Mouse (Mus musculus): Measurements from ENCODE around the gene Proz. TPM values are rescaled to one million over a fixed set of nuclear protein-coding genes. Genes with fewer than 3 reads are reported as not detected.

The Proz gene
- total RNA-seq, 2 experiments from 2014 or later: not detected

DNA sequence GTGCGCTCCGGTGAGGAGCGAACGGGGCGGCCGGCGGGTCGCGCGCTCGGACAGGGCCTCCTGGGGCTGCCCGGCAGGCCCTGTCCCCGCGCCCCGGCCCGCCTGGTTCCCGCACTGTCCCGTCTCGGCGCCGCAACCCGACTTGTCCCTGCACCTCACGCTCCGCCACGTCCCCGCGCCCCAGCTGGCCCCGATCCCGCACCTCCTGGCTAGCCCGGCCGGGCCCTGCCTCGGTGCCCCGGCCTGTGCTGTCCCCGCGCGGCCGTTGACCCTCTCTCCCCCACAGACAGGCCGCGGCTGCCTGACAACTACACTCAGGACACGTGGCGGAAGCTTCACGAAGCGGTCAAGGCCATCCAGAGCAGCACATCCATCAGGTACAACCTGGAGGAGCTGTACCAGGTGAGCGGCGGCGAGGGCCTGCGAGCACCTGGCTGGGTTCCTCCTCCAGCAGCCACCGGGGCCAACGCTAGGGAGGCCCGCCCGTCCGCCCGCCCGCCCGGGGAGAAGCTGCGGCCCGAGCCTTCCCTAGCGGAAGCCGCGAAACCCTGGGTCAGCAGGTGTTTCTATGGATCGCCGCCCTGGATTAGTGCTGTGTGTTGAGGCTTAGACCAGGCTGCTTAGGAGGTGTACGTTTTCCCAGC lies 45.3 kb downstream of the Proz start:
- DNase-seq (ENCODE audit: low spot score in 2 of 2): peak in 1 of 2 experiments; percentile 72

GRCm38 (mm10) chr8:13107990-13108638 lies 47.4 kb downstream of the Proz start:
- no peak for DNase-seq (ENCODE audit: low spot score in 2 of 2)

GRCm38 (mm10) chr8:13108967-13109366 lies 48.3 kb downstream of the Proz start:
- DNase-seq (ENCODE audit: low spot score in 2 of 2): no peak

DNA sequence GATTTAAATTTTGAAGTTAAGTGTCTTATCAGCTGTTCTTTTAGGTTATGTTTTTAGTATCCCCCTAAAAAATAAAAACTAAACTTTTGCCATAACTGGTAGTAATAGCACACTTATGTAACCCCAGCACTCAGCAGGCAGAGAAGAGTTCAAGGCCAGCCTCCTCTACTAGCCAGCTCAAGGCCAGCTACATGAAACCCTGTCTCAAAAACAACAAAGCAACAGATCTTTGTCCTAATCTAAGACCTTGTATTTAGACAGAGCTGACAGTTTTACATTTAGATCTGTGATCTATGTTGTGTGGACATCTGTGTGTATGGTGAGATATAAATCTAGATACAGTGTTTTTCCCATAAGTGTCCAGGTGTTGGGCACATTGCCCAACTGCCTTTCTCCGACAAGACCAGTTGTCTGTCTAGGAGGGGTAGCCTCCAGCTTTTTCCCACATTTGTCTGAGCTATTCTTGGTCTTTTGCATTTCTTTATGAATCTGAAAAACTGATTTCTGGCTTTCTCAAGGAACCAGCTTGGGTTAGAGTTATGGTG lies 48.8 kb downstream of the Proz start:
- DNase-seq (ENCODE audit: low spot score in 2 of 2): no peak

GRCm38 (mm10) chr8:13111917-13112316 lies 51.2 kb downstream of the Proz start:
- no peak for DNase-seq (ENCODE audit: low spot score in 2 of 2)

- DNase-seq (ENCODE audit: low spot score in 2 of 2): no peak
Measured at GRCm38 (mm10) chr8:13113232-13113631, 52.5 kb downstream of the Proz start.

GRCm38 (mm10) chr8:13117096-13117495 lies 56.4 kb downstream of the Proz start:
- no peak for DNase-seq (ENCODE audit: low spot score in 2 of 2)

GRCm38 (mm10) chr8:13118516-13118915 lies 57.8 kb downstream of the Proz start:
- no peak for DNase-seq (ENCODE audit: low spot score in 2 of 2)

GRCm38 (mm10) chr8:13120882-13121665 lies 60.4 kb downstream of the Proz start:
- no peak for DNase-seq (ENCODE audit: low spot score in 2 of 2)

DNA sequence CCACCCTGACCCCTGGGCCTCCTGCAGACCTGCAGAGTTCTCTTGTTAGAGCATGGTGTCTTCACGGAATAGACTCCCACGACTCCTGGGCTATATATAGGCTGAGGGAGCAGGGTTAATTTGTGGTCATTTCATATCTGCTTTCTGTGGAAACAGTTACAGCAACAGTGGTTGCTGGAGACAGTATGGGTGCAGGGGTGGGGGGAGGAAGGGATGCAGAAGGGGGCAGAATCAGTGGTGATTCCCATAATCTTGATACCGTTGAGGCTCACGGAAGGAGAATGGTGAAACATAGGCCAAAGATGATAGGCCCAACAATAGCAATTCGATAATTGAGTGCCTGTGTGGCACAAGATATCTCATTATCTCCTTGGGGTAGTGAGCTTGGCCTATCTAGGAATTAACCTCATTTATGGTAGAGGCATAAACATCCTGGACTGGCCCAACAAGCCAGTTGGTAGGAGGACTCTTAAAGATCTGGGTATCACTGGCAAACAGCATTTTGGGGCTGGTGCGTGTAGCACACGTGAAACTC lies 62.2 kb downstream of the Proz start:
- no peak for DNase-seq (ENCODE audit: low spot score in 2 of 2)

GRCm38 (mm10) chr8:13124897-13125296 lies 64.2 kb downstream of the Proz start:
- no peak for DNase-seq (ENCODE audit: low spot score in 2 of 2)

Other genes with a start within 250 kb of the Proz start
- gene Mcf2l, start 187.1 kb upstream of the Proz start, total RNA-seq (2021): 100 to 1,000 TPM; 269 to 278 TPM
- under 1 TPM in 1 of 2 experiments, not detected in 1; 0.32 TPM for gene F7, start 34.9 kb upstream of the Proz start, total RNA-seq (2021)
- not detected for gene F10, start 23.6 kb upstream of the Proz start, total RNA-seq (2021)
- gene Pcid2, start 44.5 kb downstream of the Proz start, total RNA-seq (2021): 10 to 100 TPM; 25.0 to 27.0 TPM
- 10 to 100 TPM; 65.5 to 69.5 TPM for gene Cul4a, start 44.7 kb downstream of the Proz start, total RNA-seq (2021)
- 100 to 1,000 TPM; 283 to 309 TPM for gene Lamp1, start 98.2 kb downstream of the Proz start, total RNA-seq (2021)
- 10 to 100 TPM; 10.3 to 10.8 TPM for gene Grtp1, start 139.7 kb downstream of the Proz start, total RNA-seq (2021)
- 1 to 10 TPM; 2.2 to 3.1 TPM for gene Adprhl1, start 193.2 kb downstream of the Proz start, total RNA-seq (2021)
- 10 to 100 TPM; 27.6 to 29.7 TPM for gene Dcun1d2, start 227.2 kb downstream of the Proz start, total RNA-seq (2021)
- 10 to 100 TPM; 43.8 to 45.6 TPM for gene Tmco3, start 227.3 kb downstream of the Proz start, total RNA-seq (2021)

All from layer of hippocampus, postnatal 10 days (tissue).